Mouse (Mus musculus): ENCODE measurements around the gene Usp54. TPM values are rescaled to one million over a fixed set of nuclear protein-coding genes. Genes with fewer than 3 reads are reported as not detected.
"Not testable (repeated sequence)": the region's sequence is repeated elsewhere in the genome, so short reads cannot be mapped to it uniquely, and the experiment has no call there.

Gene Usp54
- polyA plus RNA-seq, 1 experiment from 2014 or later, result 12.9 TPM

DNA sequence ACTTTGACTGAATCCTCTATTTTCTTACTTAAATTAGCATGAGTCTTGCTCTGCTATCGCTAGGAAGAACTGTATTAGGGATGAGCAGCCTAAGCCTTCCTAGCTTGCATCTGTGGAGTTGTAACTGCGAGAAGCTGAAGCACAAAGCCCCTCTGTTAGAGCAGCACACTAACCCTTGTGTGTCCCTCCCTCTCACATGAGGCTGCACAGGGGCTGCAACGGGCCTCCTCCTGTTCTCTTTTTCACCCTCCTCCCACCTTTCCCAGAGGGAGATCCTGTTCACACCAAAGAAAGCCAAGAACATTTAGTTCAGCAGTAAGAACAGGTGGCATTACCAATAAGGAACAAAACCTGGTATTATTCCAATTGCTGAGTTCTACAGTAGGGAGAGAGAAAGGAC, 45.1 kb downstream of the Usp54 start:
- 32% methylated on average over 3 of the region's 3 CpGs for WGBS
- H3K9ac ChIP-seq, result no peak overlapping the region
- H3K36me3 ChIP-seq, result no peaks in the 10 kb centered on the region
- H3K4me1 ChIP-seq, result peaks cover 6% of the 10 kb centered on the region; the same call in 1 of the 2 replicates
- H3K4me3 ChIP-seq, result no peak overlapping the region
- H3K27ac ChIP-seq, result no peak overlapping the region
- ATAC-seq (ENCODE audit: low FRiP score, low read depth), result no peak
- no peaks in the 10 kb centered on the region for H3K27me3 ChIP-seq (replicated peaks)
- H3K4me2 ChIP-seq (replicated peaks), result no peak overlapping the region
- H3K9me3 ChIP-seq, result no peaks in the 10 kb centered on the region

DNA sequence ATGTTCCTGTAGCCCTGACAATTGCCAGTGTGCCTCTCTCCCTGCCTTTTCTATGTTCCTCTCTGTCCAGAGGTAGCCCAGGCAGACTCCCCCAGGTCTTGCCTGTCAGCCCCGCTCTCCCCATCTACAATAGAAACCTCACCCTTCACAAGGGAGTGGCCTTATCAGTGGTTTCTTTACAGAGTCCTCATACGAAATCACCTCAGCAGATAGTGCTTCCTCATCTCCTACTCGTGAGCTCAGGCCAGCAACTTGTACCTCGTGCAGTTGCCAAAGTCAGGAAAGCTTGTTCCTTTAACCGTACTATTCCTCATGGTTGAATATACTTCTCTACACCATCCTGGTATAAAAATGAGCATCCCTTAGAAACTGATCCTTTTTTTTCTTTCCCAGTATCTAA, 53.4 kb downstream of the Usp54 start:
- ATAC-seq (ENCODE audit: low FRiP score, low read depth), result no peak
- Histone ChIP-seq H3K4me2 (replicated peaks) (no peak overlapping the region), H3K27ac (no peak overlapping the region), H3K4me3 (no peak overlapping the region), H3K36me3 (peaks cover 12% of the 10 kb centered on the region), H3K9ac (no peak overlapping the region), H3K9me3 (no peaks in the 10 kb centered on the region), H3K27me3 (replicated peaks) (no peaks in the 10 kb centered on the region), H3K4me1 (no peaks in the 10 kb centered on the region)
- 91% methylated on average over 5 of the region's 5 CpGs for WGBS

DNA sequence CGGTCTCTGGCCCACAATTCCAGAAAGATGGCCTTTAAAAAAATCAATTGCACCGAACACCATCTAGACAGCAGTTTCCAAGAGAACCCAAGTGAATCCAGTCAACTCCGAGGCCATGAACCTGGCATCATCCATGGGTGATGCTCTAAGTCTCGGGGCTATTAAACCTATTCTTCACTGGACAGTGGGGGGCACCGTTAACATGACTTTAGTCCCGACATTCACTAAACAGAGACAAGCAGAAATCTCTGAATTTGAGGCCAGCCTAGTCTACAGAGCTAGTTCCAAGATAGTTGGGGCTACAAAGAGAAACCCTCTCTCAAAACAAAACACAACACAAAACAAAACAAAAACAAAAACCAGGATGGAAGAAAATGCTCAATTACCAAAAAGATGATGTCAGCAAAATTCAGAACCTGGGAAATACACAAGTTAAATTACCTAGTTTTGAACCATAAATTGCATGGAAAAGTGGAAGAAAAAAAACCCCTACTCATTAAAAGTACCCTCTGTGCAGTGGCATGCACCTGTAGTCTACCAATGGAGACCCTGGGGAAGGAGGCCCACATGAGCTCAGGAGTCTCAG, 61.9 kb downstream of the Usp54 start:
- Histone ChIP-seq H3K9ac (no peak overlapping the region), H3K36me3 (peaks cover 14% of the 10 kb centered on the region), H3K4me3 (no peak overlapping the region), H3K9me3 (no peaks in the 10 kb centered on the region), H3K4me1 (no peaks in the 10 kb centered on the region), H3K4me2 (replicated peaks) (no peak overlapping the region), H3K27me3 (replicated peaks) (no peaks in the 10 kb centered on the region), H3K27ac (no peak overlapping the region)
- ATAC-seq (ENCODE audit: low FRiP score, low read depth), result no peak
- 49% methylated on average over 6 of the region's 6 CpGs for WGBS

DNA sequence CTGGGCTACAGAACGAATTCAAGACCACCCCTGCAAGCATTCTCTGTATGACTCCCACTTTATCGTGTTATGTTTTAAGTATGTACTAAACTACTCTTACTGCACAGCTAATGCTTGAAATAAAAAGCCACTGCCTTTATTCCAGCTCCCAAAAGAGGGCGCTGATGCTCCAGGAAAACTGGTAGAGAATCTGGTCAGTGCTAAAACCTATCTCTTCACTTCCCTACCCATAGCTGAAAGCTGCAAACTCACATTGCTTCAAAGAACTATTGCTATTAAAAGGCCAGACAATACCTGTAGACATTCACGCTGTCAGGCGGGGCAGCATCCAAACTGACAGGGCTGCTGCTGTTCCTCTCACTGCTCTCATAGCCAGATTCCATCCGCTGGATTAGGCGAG, 64.7 kb downstream of the Usp54 start:
- Histone ChIP-seq H3K4me3 (no peak overlapping the region), H3K27me3 (replicated peaks) (no peaks in the 10 kb centered on the region), H3K36me3 (peaks cover 14% of the 10 kb centered on the region; the same call in 1 of the 2 replicates), H3K9ac (no peak overlapping the region), H3K4me2 (replicated peaks) (no peak overlapping the region), H3K9me3 (no peaks in the 10 kb centered on the region), H3K27ac (no peak overlapping the region), H3K4me1 (no peaks in the 10 kb centered on the region)
- 56% methylated on average over 7 of the region's 7 CpGs for WGBS
- no peak for ATAC-seq (ENCODE audit: low FRiP score, low read depth)

DNA sequence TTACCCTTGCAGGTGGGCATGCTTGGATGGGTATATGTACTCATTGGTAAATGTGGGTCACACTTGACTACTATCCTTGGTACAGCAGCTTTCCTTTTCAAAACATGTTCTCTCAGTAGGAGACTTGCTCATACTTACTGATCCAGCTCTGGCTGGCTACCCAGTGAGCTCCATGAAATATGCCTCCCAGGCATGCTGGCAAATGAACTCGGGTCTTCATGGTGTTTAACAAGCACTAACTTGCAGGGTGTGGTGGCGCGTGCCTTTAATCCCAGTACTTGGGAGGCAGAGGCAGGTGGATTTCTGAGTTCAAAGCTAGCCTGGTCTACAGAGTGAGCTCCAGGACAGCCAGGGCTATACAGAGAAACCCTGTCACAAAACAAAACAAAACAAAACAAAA, 67.7 kb downstream of the Usp54 start:
- ATAC-seq (ENCODE audit: low FRiP score, low read depth); H3K27me3 ChIP-seq (replicated peaks); H3K4me2 ChIP-seq (replicated peaks); H3K4me3 ChIP-seq; H3K4me1 ChIP-seq; H3K9ac ChIP-seq; H3K27ac ChIP-seq; H3K9me3 ChIP-seq: not testable (repeated sequence)
- peaks cover 33% of the 10 kb centered on the region for H3K36me3 ChIP-seq
- 94% methylated on average over 3 of the region's 3 CpGs for WGBS

DNA sequence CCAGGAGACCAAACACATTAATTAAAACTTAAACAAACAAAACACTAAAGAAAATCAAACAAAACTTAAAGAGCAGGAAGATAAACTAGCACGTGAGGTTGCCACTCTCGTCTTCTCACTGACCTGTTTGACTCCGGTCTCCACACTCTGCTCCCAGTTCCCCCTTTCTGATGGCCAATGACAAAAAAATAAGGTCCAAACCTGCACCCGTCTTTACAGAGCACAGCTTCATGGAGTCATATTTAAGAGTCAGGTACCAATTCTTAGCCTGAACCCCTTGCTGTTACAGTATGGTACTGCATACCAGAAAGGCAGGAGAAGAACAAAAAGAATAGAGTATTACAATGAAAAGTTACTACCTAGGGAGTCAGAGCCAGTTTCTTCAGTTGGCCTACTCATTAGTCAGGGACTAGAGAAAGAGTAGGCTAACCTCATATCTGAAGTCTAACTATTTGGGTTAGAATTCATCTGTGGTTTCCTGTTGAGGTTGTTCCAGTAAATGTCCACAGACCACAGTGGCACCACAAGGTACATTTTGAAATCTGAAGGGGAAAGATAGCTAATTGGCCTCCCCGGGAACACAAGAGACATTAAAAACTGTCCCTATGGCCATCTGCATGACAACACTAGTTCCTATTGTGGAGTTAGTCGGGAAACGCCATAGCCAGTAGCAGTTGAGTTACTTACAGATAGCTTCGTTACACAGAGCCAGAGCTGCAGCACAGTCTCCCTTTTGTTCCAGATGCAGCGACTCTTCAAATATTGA, 75.4 kb downstream of the Usp54 start:
- ATAC-seq (ENCODE audit: low FRiP score, low read depth), result no peak
- 82% methylated on average over 9 of the region's 9 CpGs for WGBS
- no peak overlapping the region for H3K27ac ChIP-seq
- no peaks in the 10 kb centered on the region for H3K9me3 ChIP-seq
- H3K36me3 ChIP-seq, result peaks cover 58% of the 10 kb centered on the region
- no peaks in the 10 kb centered on the region for H3K4me1 ChIP-seq
- no peak overlapping the region for H3K9ac ChIP-seq
- H3K27me3 ChIP-seq (replicated peaks), result no peaks in the 10 kb centered on the region
- no peak overlapping the region for H3K4me3 ChIP-seq
- H3K4me2 ChIP-seq (replicated peaks), result no peak overlapping the region

DNA sequence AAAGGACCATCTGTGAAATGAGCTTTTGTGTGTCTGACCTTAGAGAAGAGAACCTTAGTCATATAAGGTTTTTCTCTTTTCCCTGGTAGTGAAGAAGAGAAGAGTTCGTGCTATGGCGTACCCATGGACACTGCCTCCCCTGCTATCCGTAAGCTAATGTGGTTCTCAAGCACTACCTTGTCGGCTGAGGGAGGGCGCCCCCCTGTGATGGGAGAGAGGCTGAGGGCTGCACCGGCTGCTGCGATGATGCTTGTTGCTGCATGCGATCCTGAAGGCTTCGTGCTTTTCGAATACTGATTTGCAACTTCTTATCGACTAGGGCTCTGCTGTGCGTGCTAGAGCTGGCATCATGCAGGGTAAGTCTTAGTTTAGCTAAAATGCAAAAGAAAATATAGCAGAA, 76.2 kb downstream of the Usp54 start:
- peaks cover 52% of the 10 kb centered on the region for H3K36me3 ChIP-seq
- ATAC-seq (ENCODE audit: low FRiP score, low read depth), result no peak
- H3K9me3 ChIP-seq, result no peaks in the 10 kb centered on the region
- no peaks in the 10 kb centered on the region for H3K27me3 ChIP-seq (replicated peaks)
- no peaks in the 10 kb centered on the region for H3K4me1 ChIP-seq
- no peak overlapping the region for H3K4me3 ChIP-seq
- no peak overlapping the region for H3K9ac ChIP-seq
- no peak overlapping the region for H3K4me2 ChIP-seq (replicated peaks)
- no peak overlapping the region for H3K27ac ChIP-seq
- 75% methylated on average over 12 of the region's 12 CpGs for WGBS

DNA sequence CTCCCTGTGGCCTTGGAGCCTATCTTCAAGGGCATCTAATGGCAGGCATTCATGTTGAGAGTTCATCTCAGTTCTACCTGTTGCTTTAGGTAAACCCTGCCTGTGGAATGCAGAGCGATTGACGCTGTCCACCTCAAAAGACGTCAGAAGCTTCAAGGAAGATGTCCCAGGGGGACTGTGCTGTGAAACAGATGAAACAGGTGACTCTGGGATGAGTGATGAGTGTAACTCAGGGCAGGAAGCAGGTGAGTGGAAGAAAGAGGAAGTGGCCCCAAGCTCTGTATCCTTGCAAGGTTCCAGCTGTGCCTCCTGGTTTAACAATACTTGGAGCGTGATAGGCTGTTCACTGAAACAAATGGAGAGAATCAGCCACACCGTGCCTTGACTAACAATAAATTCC, 79.0 kb downstream of the Usp54 start:
- WGBS, result 95% methylated on average over 5 of the region's 5 CpGs
- no peak overlapping the region for H3K4me2 ChIP-seq (replicated peaks)
- no peak overlapping the region for H3K9ac ChIP-seq
- no peak overlapping the region for H3K4me3 ChIP-seq
- peaks cover 54% of the 10 kb centered on the region for H3K36me3 ChIP-seq
- H3K27me3 ChIP-seq (replicated peaks), result no peaks in the 10 kb centered on the region
- H3K9me3 ChIP-seq, result no peaks in the 10 kb centered on the region
- H3K4me1 ChIP-seq, result no peaks in the 10 kb centered on the region
- H3K27ac ChIP-seq, result no peak overlapping the region
- no peak for ATAC-seq (ENCODE audit: low FRiP score, low read depth)

DNA sequence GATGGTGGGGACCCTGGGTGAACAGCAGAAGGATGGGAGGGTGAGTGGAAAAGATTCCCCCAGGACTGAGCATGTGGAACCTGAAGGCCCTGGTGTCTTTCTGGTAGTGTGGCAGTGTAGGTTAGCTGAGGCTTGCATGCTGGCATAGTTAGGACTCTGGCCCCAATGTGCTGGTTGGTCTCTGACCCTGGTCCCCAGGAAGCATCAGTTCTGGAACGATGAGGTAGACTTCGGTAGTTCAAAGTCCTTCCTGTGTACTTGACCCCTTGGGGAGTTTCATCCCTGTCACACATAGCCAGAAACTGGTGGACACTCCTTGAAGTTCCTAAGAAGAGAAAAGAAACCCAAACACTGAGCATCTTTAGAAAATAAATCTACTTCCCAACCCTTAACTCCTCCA, 90.7 kb downstream of the Usp54 start:
- Histone ChIP-seq H3K27me3 (replicated peaks) (no peaks in the 10 kb centered on the region), H3K36me3 (peaks cover 21% of the 10 kb centered on the region), H3K4me1 (peaks cover under 1% of the 10 kb centered on the region; the same call in 1 of the 2 replicates), H3K9ac (no peak overlapping the region), H3K4me3 (no peak overlapping the region), H3K27ac (no peak overlapping the region), H3K9me3 (no peaks in the 10 kb centered on the region), H3K4me2 (replicated peaks) (no peak overlapping the region)
- WGBS, result 91% methylated on average over 2 of the region's 2 CpGs
- no peak for ATAC-seq (ENCODE audit: low FRiP score, low read depth)

DNA sequence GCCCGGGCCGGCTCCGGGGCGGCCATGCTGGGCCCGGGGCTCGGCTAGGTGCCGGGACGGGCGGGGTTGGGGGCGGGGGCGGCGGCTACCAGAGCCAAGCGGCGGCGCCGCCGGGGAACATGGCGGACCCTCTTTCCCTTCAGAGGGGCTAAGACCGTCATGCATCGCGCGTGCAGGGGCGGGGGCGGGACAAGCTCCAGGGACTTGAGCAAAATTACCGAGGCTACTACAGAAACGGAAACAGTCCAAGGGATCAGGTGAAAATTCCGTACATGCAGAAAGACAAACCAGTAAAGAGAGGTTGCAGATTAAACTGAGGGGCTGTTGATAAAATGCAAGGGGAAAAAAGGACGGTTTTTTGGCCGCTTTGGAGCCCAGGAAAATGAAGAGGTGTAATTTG, 94.4 kb downstream of the Usp54 start, which contains the start of gene Ppp3cb:
TSS of gene Ppp3cb (minus strand) at position 159 of the 400 bp plus-strand sequence.
- Histone ChIP-seq H3K9ac (peak within 1 kb of the TSS; percentile 99), H3K36me3 (peaks cover 18% of the 10 kb centered on the region), H3K4me3 (peak within 1 kb of the TSS; percentile 96), H3K4me1 (peaks cover 8% of the 10 kb centered on the region), H3K9me3 (no peaks in the 10 kb centered on the region), H3K27ac (peak within 1 kb of the TSS; percentile 98), H3K4me2 (replicated peaks) (peak within 1 kb of the TSS; percentile 67), H3K27me3 (replicated peaks) (no peaks in the 10 kb centered on the region)
- WGBS, result under 1% methylated on average over 28 of the region's 29 CpGs
- ATAC-seq (ENCODE audit: low FRiP score, low read depth), result peak; percentile 95

DNA sequence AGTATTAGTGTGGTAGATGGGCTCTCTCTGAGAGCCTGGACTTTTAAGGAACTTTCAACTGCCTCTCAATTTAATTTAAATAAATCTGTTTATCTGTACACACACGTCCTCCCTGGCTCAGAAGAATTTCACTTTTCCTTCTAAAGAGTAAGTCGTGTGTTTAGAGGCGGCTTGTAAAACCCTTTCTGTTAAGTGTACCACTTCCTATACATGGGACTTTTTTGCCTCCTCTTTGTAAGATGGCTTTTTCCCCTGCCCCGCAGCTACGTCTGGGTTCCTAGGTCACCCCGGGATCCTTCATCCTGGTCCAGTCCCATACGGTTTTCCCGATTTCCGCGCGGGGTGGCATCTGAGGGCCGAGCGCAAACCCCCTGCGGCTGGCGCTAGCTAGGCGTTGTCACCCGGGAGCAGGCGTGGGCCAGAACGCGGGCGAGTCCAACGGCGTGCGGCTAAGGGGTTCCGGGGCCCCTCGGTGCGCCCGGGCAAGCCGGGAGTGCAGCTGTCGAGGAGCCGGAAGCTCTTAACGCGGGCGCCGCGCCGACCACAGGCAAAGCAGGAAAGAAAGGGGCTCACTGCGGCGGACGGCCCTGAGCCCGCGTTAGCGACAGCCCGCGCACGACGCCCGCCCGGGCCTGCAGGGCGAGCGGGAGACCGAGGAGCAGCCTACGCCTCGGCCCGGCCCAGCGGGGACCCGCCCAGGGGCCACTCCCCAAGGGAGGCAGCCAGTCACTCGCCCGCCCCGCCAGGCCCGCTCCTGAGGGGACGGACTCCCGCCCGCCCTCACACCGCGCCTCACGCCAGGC, 95.1 kb downstream of the Usp54 start:
- Histone ChIP-seq H3K4me2 (replicated peaks) (peak overlapping the region; percentile 67), H3K36me3 (peaks cover 18% of the 10 kb centered on the region), H3K9ac (peak overlapping the region; percentile 99), H3K4me3 (peak overlapping the region; percentile 96), H3K9me3 (no peaks in the 10 kb centered on the region), H3K27me3 (replicated peaks) (no peaks in the 10 kb centered on the region), H3K27ac (peak overlapping the region; percentile 98), H3K4me1 (peaks cover 8% of the 10 kb centered on the region)
- 1% methylated on average over 66 of the region's 67 CpGs for WGBS
- ATAC-seq (ENCODE audit: low FRiP score, low read depth), result peak; percentile 94

All from neural tube, embryonic 12.5 days (tissue).